Mouse (Mus musculus) embryo, embryonic 10 days (tissue): ENCODE results near the gene Ccn2.
"Not testable (repeated sequence)": the region's sequence is repeated elsewhere in the genome, so short reads cannot be mapped to it uniquely, and the experiment has no call there.

Experiments
- DNase-seq: peaks from one replicate; pipeline ENCODE4 v3.0.0-alpha.2; 2015; ENCODE audit warnings: low spot score

Ccn2 gene

DNA sequence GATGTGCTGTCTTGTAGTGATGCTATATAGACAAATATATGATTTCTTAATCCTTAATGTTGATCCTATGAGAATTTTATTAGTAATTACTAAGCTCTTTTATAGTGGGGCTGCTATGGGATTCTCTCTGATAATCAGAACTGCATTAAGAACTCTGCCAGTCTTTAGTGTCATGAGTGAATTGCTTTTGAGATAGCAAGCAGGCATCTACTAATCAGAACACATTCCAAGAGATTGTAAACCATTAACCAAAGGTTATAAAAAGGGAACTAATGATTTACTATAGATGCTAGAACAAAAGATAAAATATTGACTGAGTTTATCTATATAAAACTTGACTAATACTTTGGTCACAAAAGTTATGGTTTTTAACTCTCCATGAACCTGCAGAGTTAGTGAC is 8.5 kb downstream of the Ccn2 start:
- DNase-seq, result no peak

GRCm38 (mm10) chr10:24609146-24609545 is 13.9 kb downstream of the Ccn2 start:
- no peak for DNase-seq

DNA sequence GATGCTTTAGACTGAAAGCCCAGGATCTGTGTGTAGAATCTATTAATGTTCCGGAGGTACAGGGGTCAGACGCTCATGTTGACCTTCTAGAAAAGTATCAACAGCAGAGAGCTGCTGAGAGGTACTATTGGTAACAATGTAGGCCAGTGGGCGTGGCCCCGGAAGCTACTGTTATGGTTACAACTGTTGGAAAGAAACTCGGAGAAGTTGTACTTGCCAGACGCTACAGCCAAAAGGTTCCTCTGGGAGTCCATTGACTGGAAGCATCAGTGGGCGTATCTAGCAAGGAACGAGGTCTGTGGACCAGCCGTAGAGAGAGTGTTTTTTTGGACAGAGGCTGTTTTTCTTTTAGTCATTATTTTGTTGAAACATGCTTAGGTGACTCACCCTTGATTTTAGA is 14.5 kb downstream of the Ccn2 start:
- no peak for DNase-seq

DNA sequence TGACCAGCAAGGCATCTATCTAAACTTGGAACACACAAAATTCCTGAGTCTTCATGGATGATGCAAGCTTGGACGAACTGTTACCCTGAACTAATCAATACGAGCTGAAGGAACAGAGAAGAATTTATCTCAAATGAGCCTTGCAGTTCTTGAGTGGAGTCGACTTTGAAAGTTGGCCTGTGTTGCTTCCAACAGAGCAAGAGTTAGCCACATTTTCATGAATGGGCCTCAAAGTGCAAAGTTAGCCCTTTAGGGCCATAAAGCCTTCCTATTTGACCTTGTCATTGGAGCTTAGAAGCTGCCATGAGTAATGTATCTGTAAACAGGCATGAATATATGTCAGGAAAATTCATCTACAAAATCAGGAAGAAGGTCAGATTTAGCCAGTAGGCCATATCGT is 19.5 kb downstream of the Ccn2 start:
- DNase-seq, result no peak

DNA sequence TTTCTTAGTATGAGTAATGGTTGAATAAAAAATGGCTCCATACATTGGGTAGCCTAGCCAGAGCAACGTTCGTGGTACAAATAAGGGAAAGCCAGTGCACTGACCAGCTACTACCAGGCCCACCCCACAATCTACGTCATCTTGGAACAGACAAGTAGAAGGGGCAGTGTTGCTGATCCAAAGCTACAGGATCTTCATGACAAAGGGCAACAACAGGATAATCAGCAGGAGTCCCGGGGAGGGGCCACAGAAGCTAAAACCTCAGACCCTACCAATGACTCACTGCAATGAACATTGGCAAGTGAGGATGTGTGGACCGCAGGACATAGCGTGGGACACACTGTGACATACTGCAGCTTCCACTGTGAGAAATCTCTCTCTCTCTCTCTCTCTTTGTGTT is 20.6 kb downstream of the Ccn2 start:
- DNase-seq, result no peak

DNA sequence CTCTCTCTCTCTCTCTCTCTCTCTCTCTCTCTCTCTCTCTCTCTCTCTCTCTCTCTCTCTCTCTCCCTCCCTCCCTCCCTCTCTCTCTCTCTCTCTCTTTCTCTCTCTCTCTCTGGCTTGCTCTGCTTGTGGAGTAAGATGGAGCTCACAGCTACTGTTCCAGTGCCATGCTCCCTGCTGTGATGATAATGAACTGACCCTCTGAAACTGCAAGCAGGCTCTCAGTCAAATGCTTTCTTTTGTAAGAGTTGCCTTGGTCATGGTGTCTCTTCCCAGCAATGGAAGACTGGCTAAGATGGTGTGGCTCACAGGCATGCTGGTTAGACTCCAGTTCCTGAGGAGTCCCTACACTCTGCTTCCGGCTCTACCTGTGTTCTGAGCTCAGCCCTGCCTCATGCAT is 21.3 kb downstream of the Ccn2 start:
- not testable (repeated sequence) for DNase-seq

DNA sequence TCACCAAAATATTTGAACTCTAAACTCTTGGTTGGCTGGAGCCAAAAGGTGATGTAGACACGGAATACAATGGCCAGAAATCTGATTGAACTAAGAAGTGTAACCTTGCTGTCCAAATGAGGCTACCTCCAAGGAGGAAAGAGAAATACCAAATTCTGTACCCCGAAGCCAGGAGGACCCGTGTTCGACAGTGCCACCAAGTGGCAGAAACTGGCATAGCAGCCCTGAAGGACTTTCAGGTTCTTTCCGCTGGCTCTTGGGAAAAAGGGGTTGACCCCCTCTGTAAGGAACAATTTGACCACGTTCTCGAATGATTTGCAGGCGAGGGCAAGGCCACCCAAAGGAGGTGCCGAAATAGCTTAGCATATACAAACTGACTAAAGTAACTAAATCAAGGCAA is 26.3 kb downstream of the Ccn2 start:
- peak; percentile 63 for DNase-seq

- peak; percentile 72 for DNase-seq
Observed at GRCm38 (mm10) chr10:24622586-24622985, 27.3 kb downstream of the Ccn2 start.

DNA sequence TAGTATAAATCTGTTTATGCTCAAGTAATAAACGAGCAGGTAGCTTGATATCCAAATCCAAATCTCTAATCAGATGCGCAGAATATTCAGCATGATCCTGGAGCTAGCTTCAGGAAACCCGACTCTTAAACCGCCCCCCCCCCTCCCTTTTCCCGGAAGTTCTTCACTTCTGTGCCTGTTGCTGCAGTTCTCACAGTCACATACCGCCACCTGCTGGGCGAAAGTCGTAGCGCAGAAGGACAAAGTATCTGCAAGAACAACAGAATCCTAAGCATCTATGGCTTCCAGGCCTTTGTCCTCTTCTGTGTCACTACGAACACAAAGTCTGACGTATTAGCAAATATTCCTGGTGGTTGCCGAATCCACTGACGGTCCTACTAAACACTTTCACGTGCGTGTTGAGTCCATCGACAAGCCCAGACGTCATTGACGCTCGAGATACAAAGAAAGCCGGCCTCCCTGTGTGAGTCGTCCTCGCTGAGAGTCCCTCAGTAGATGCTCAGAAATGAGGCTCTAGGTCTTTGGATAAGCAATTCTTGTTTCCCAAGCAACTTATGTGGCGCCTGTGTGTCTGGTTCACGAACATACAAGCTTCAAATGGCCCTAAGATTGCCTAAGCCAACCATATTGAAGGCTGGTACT is 29.9 kb downstream of the Ccn2 start:
- peak; percentile 95 for DNase-seq

DNA sequence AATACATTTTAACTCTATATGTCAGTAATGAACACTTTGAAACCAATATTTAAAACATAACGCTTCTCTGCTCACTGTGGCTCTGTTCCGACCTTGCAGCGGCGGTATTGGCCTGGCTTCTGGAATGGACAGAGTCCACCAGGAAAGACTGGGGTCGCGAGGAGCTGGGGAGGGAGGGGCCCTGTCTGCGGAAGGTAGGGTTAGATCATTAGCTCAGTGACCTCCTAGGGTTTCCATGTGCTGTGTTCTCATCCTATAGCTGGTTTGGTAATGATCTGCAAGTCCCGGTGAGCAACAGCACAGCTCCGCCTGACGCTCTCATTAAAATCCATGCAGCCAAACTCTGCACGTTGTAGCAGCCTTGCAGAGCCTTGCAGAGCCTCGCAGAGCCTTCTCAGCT is 32.0 kb downstream of the Ccn2 start:
- DNase-seq, result no peak

DNA sequence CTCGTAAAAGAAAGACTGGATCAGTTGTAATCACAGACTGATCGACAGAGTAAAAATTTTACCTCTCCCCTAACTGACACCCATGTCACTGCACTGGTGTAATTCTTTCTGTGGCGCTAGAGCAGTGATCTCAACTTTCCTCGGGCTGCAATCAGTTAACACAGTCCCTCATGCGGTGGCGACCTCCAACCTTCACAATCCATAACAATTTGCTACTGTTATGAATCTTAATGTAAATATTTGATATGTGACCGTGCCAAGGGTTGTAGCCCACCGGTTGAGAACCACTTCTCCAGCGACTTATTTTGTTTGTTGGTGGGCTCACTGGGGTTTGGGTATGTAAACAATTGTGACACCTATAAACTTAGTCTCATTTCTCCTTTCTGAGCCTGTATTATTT is 33.2 kb downstream of the Ccn2 start:
- no peak for DNase-seq

DNA sequence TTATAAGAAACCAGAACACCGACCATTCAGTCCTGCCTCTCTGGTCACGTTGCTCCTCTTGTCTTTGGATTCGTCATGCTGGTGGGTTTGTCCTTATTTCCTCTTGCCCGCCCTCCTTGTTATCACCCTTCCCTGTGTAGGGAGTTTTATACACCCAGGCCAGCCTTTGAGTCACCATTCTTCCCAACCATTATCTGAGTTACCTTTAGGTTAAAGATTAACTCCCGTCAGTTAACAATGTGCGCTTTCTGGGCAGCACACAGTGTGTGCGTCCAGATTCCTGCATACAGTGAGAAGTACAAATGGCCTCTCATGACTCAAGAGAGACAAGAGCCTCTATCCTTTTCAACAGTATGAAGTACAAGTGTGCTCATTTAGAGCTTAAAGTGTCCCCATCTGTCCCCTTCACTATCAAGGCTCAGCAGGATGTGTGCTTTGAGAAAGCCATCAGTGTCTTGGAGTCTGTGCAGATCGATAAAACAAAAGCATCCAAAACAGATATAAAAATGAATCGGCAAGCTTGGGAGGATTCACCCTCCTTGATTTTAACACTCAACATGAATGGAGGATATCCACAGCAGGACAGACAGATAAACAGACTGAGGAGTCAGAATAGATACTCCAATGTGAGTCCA is 34.0 kb downstream of the Ccn2 start:
- no peak for DNase-seq

GRCm38 (mm10) chr10:24630469-24631081 is 35.3 kb downstream of the Ccn2 start:
- DNase-seq, result peak; percentile 81

- DNase-seq, result no peak
Observed at GRCm38 (mm10) chr10:24631122-24631521, 35.9 kb downstream of the Ccn2 start.

- DNase-seq, result no peak
Observed at GRCm38 (mm10) chr10:24634288-24634687, 39.0 kb downstream of the Ccn2 start.

DNA sequence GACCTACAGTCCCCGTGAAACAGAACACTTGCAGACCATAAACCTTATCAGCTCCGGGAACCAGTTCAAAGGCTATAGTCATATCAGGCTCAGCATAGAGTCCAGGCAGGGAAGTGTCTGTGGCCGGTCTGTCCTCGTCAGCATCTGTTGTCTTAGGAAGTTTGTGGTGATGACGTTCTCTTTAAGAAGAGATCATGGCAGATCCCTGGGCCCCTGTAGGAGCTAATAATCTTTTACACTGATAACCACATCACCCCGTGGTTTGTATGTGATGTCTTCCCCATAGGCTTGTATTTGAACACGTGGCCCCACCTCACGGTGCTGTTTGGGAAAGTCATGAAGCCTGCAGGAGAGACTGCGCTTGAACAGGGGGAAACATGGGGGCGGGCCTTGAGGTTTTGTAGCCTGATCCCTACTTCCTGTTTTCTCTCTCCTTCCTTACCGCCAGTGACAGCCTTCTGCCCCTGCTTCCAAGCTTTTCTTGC is 40.1 kb downstream of the Ccn2 start:
- DNase-seq, result no peak

DNA sequence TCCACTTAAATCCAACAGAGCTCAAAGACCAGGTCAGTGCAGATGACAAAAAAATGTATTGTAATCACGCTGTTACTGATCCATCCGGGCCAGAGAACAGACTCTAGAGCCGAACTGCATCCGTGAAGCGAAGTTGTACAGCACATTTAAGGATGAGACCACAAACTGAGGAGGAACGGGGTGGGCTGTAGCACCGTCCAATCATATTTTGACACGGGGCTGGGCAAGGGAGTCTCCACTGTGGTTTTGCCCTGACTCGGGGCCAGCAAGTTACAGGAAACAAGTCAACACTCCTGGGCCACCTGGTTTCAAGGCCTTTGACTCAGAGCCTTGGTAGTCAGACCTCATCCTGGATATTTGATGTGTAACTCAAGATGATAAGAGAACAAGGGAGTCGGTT is 40.6 kb downstream of the Ccn2 start:
- DNase-seq, result no peak

- DNase-seq, result no peak
Observed at GRCm38 (mm10) chr10:24636986-24637385, 41.7 kb downstream of the Ccn2 start.

- no peak for DNase-seq
Observed at GRCm38 (mm10) chr10:24638306-24639070, 43.2 kb downstream of the Ccn2 start.

- no peak for DNase-seq
Observed at GRCm38 (mm10) chr10:24639596-24639995, 44.4 kb downstream of the Ccn2 start.

- DNase-seq, result no peak
Observed at GRCm38 (mm10) chr10:24640186-24640875, 45.1 kb downstream of the Ccn2 start.
